Mouse (Mus musculus) ES-Bruce4 (cell line): ENCODE data around the gene Tmed9.

ENCODE experiments used
- CTCF ChIP-seq: IDR thresholded peaks from one replicate; pipeline ENCODE4 v1.8.1; 2011; ENCODE audit warnings: low read depth, low read length
- POLR2A ChIP-seq: IDR thresholded peaks from one replicate; pipeline ENCODE4 v1.8.1; 2011; ENCODE audit warnings: low read length; ENCODE audit not compliant: insufficient read depth

DNA sequence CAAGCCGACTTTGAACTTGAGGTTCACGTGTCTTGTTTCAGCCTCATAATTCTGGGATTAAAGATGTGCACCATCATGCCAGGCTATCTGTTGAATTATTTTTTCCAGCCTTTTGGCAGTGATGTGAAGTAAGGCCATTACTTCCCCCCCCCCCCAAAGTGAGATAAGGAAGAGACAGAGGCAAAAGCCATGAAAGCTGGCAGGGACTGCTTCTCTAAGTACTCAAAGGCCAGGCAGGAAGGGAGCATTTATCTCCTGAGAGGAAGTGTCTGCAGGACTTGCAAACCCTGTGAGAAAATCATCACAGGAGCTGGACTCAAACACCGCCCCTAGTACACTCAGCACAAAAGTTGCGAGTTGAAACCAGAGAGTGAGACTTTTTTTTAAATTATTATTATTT is 45.8 kb downstream of the Tmed9 start:
- TF ChIP-seq CTCF (no peak), POLR2A (no peak)
